22 mouse cellular contexts compared by ENCODE assay signal in genomic region chr19:32935638-32936037, GRCm38 (mm10).
DNase-seq lines count a peak whose midpoint lies in the region; ATAC-seq lines count a peak whose summit lies in the region.
"Had no signal": no experiment of that assay in that cellular context is flagged by ENCODE, and none has a peak within 500 bp of the region (broad histone marks: within the 10 kb centered on the region; RNA-seq: fewer than 3 reads in every experiment).

No protein-coding gene starts in this region.

- no peak overlapping the region for H3K27ac ChIP-seq in midbrain, embryonic 16.5 days (ENCODE audit: low read length)
- H3K27ac ChIP-seq in midbrain, embryonic 15.5 days, result no peak overlapping the region
- H3K27ac ChIP-seq: gastrocnemius, adult 2 months; hindbrain, embryonic 10.5 days; liver, embryonic 13.5 days; midbrain, embryonic 10.5 days; stomach, postnatal 0 days had no signal

- H3K4me1 ChIP-seq in midbrain, embryonic 16.5 days (ENCODE audit: control insufficient read depth, insufficient read depth, low read length), result no peaks in the 10 kb centered on the region
- H3K4me1 ChIP-seq in midbrain, embryonic 15.5 days, result no peaks in the 10 kb centered on the region
- H3K4me1 ChIP-seq: hindbrain, embryonic 10.5 days; liver, embryonic 13.5 days; midbrain, embryonic 10.5 days had no signal

- peak; percentile 23 for DNase-seq in thymus, postnatal 25 days
- no peak for DNase-seq in thymus, postnatal 4 days
- no peak for DNase-seq in left cerebral cortex, postnatal 10 days (ENCODE audit: extremely low spot score in 1 of 2, low spot score in 2 of 2)
- DNase-seq: adrenal gland, postnatal 25 days; cerebellum, adult 8-10 months; forebrain, postnatal 0 days; gastrocnemius, adult 2 months; heart, adult 11 months; kidney, postnatal 4 days; left cerebral cortex, postnatal 4 days; liver, embryonic 13.5 days; lung, postnatal 14 days; right cerebral cortex, adult 18-20 months had no signal

- peak; percentile 96 for ATAC-seq in common myeloid progenitor, adult 5-6 weeks (replicated peaks; ENCODE audit: low read depth, poor library complexity, severe bottlenecking)
- ATAC-seq in monocyte, adult 5-6 weeks (replicated peaks; ENCODE audit: insufficient number of reproducible peaks, low FRiP score, low TSS enrichment, poor library complexity, severe bottlenecking), result peak; percentile 50
- ATAC-seq in midbrain, embryonic 16.5 days, result no peak
- no peak for ATAC-seq in midbrain, embryonic 15.5 days (replicated peaks)
- ATAC-seq: forebrain, postnatal 0 days; inflammation-experienced regulatory T-cells, adult 6 months had no signal

- no peaks in the 10 kb centered on the region for H3K36me3 ChIP-seq in midbrain, embryonic 16.5 days (ENCODE audit: control insufficient read depth, insufficient read depth, low read length)
- no peaks in the 10 kb centered on the region for H3K36me3 ChIP-seq in midbrain, embryonic 15.5 days (replicated peaks)
- H3K36me3 ChIP-seq: hindbrain, embryonic 10.5 days; liver, embryonic 13.5 days; midbrain, embryonic 10.5 days had no signal

- H3K9me3 ChIP-seq in midbrain, embryonic 16.5 days (replicated peaks; ENCODE audit: control insufficient read depth, low read length, poor library complexity, severe bottlenecking), result no peaks in the 10 kb centered on the region
- no peaks in the 10 kb centered on the region for H3K9me3 ChIP-seq in midbrain, embryonic 15.5 days
- H3K9me3 ChIP-seq: hindbrain, embryonic 10.5 days; liver, embryonic 13.5 days; midbrain, embryonic 10.5 days had no signal

- H3K4me2 ChIP-seq in midbrain, embryonic 16.5 days (ENCODE audit: low read length), result no peak overlapping the region
- H3K4me2 ChIP-seq in midbrain, embryonic 15.5 days, result no peak overlapping the region
- H3K4me2 ChIP-seq: liver, embryonic 13.5 days had no signal

- intact Hi-C loops in left cerebral cortex, postnatal 10 days (cut with DNase I), result no loop called here

- H3K4me3 ChIP-seq in midbrain, embryonic 16.5 days (ENCODE audit: low read depth, low read length), result no peak overlapping the region
- no peak overlapping the region for H3K4me3 ChIP-seq in midbrain, embryonic 15.5 days
- H3K4me3 ChIP-seq: gastrocnemius, adult 2 months; hindbrain, embryonic 10.5 days; liver, embryonic 13.5 days; midbrain, embryonic 10.5 days; myocyte had no signal

- 97% methylated on average over 5 of the region's 5 CpGs for WGBS in midbrain, embryonic 16.5 days
- WGBS in midbrain, embryonic 15.5 days, result 94% methylated on average over 5 of the region's 5 CpGs

- no peaks in the 10 kb centered on the region for H3K27me3 ChIP-seq in midbrain, embryonic 16.5 days (ENCODE audit: control insufficient read depth, insufficient read depth, low read depth, low read length)
- H3K27me3 ChIP-seq in midbrain, embryonic 15.5 days (replicated peaks), result no peaks in the 10 kb centered on the region
- H3K27me3 ChIP-seq: liver, embryonic 13.5 days had no signal

- no peak overlapping the region for H3K9ac ChIP-seq in midbrain, embryonic 16.5 days (ENCODE audit: low read depth, low read length)
- H3K9ac ChIP-seq in midbrain, embryonic 15.5 days, result no peak overlapping the region
- H3K9ac ChIP-seq: forebrain, postnatal 0 days; liver, embryonic 13.5 days had no signal

Comparison
In these comparisons a context has a peak if more than half of its experiments do, and no peak if none do; other contexts are left out.
1. ATAC-seq: peak in common myeloid progenitor, adult 5-6 weeks (single experiment) and monocyte, adult 5-6 weeks (single experiment); none in midbrain, embryonic 16.5 days (single experiment) and midbrain, embryonic 15.5 days (single experiment).